Mouse (Mus musculus) kidney, postnatal 0 days (tissue): Measurements from ENCODE around the gene Csrp2. TPM values are rescaled to one million over a fixed set of nuclear protein-coding genes. Genes with fewer than 3 reads are reported as not detected.

Experiments
- ATAC-seq: fragments of 200-750 bp; cut with Nextera tagmentation; replicated peaks from 2 replicates; pipeline ENCODE4 v1.8.0; 2017; ENCODE audit warnings: low read depth, moderate number of reproducible peaks, moderate TSS enrichment, moderate library complexity; ENCODE audit not compliant: low FRiP score
- DNase-seq: peaks from one replicate; pipeline ENCODE4 v3.0.0-alpha.2; 2016; ENCODE audit warnings: low spot score
- H3K27ac ChIP-seq: fragments of 300-500 bp; sonication (generic); 2 replicates; pipeline ENCODE4 v1.5.1; 2014; ENCODE audit warnings: mild to moderate bottlenecking
- H3K27me3 ChIP-seq: fragments of 300-500 bp; sonication (generic); 2 replicates; pipeline ENCODE4 v1.6.1; 2014; ENCODE audit warnings: low read length, mixed read lengths; ENCODE audit not compliant: insufficient read depth
- H3K36me3 ChIP-seq: fragments of 300-500 bp; sonication (generic); 2 replicates; pipeline ENCODE4 v1.6.1; 2014; ENCODE audit warnings: low read length, mixed read lengths; ENCODE audit not compliant: insufficient read depth
- H3K4me1 ChIP-seq: fragments of 300-500 bp; sonication (generic); replicated peaks from 2 replicates; pipeline ENCODE4 v1.6.1; 2014; ENCODE audit warnings: antibody characterized with exemption, low read length, mixed read lengths; ENCODE audit not compliant: insufficient read depth
- H3K4me2 ChIP-seq: fragments of 300-500 bp; sonication (generic); 2 replicates; pipeline ENCODE4 v1.6.1; 2014; ENCODE audit warnings: mild to moderate bottlenecking, low read length, moderate library complexity, mixed read lengths
- H3K4me3 ChIP-seq: fragments of 300-500 bp; sonication (generic); replicated peaks from 2 replicates; pipeline ENCODE4 v1.5.1; 2014; ENCODE audit warnings: low read depth, low read length
- H3K9ac ChIP-seq: fragments of 300-500 bp; sonication (generic); 2 replicates; pipeline ENCODE4 v1.6.1; 2014; ENCODE audit warnings: low read depth, low read length
- H3K9me3 ChIP-seq: fragments of 300-500 bp; sonication (generic); replicated peaks from 2 replicates; pipeline ENCODE4 v1.6.1; 2016; ENCODE audit warnings: low read length, inconsistent platforms, mixed read lengths
- CTCF ChIP-seq: IDR thresholded peaks from 2 replicates; pipeline ENCODE4 v1.5.1; 2016; ENCODE audit warnings: antibody characterized with exemption, low read depth, mild to moderate bottlenecking, moderate library complexity
- WGBS: fragments of 180-500 bp; shearing (Covaris S2); extraction: QIAGEN DNeasy Blood & Tissue Kit; methylation state at CpG from one replicate; pipeline ENCODE4 v1.1.7; 2014; 5-methylcytosine and 5-hydroxymethylcytosine counted together
- polyA plus RNA-seq: library from polyadenylated mRNA; unstranded; fragments of >200 nt; fragmentation: Nextera tagmentation; extraction: Ambion mirVana; gene quantifications from 2 replicates; pipeline ENCODE4 v1.2.1, GENCODE M21; 2015

Csrp2 gene
- polyA plus RNA-seq, 1 experiment from 2014 or later: 206 TPM

DNA sequence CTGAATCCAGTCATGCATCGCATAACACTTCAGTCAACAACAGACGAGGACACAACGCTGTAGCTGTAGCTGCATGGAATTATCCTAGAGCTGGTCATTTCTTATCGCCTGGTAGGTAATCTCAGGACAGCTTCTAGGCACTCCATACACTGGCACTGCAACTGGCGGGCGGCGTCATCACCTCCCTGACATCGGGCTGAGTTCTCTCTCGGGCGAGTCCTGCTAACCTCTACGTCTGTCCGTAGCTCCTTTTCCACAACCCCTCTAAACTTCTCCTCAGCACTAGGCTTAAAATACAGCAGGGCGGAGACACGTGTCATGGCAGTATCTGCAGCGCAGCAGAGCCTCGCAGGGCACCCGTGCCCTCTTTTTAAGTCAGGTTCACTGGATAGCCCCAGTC lies 67.1 kb downstream of the Csrp2 start:
- no peaks in the 10 kb centered on the region for H3K9me3 ChIP-seq
- H3K27me3 ChIP-seq: no peaks in the 10 kb centered on the region
- no peak for ATAC-seq
- H3K27ac ChIP-seq: peak overlapping the region; percentile 61; the same call in 1 of the 2 replicates
- peaks cover 11% of the 10 kb centered on the region; the same call in 1 of the 2 replicates for H3K4me1 ChIP-seq
- TF ChIP-seq CTCF: no peak
- no peak overlapping the region for H3K9ac ChIP-seq
- WGBS: 82% methylated on average over 17 of the region's 17 CpGs
- no peak for DNase-seq
- H3K4me2 ChIP-seq: no peak overlapping the region
- no peaks in the 10 kb centered on the region for H3K36me3 ChIP-seq
- H3K4me3 ChIP-seq: no peak overlapping the region

Other genes with a start within 250 kb of the Csrp2 start
- 10.9 and 11.6 TPM in 2 replicates for gene E2f7, start 174.3 kb upstream of the Csrp2 start, polyA plus RNA-seq
- gene Zdhhc17, start 90.4 kb downstream of the Csrp2 start, polyA plus RNA-seq: 18.1 and 19.2 TPM in 2 replicates
- gene Osbpl8, start 245.0 kb downstream of the Csrp2 start, polyA plus RNA-seq: 11.0 and 11.8 TPM in 2 replicates